22 mouse cellular contexts compared by ENCODE assay signal in genomic region chr5:3379252-3379651, GRCm38 (mm10).
"Had no signal": no experiment of that assay in that cellular context is flagged by ENCODE, and none has a peak within 500 bp of the region (broad histone marks: within the 10 kb centered on the region; RNA-seq: fewer than 3 reads in every experiment).

No protein-coding gene starts in this region.

- ATAC-seq: intestine, postnatal 0 days; lung, postnatal 0 days had no signal

- H3K27ac ChIP-seq: kidney, embryonic 15.5 days; limb, embryonic 12.5 days; limb, embryonic 15.5 days; liver, embryonic 15.5 days; macrophage; neural tube, embryonic 13.5 days; stomach, embryonic 15.5 days had no signal

- DNase-seq: kidney, adult 8-10 months; kidney, postnatal 10 days; kidney, postnatal 4 days; left cerebral cortex, postnatal 4 days; midbrain, embryonic 14.5 days; retina, postnatal 1 day; right cerebral cortex, postnatal 25 days; spleen, adult 18-20 months; thymus, adult 2 months; thymus, postnatal 14 days; thymus, postnatal 4 days had no signal

- H3K9me3 ChIP-seq: kidney, embryonic 15.5 days; limb, embryonic 12.5 days; limb, embryonic 15.5 days; liver, embryonic 15.5 days; neural tube, embryonic 13.5 days; stomach, embryonic 15.5 days had no signal

- H3K9ac ChIP-seq: kidney, embryonic 15.5 days; limb, embryonic 12.5 days; limb, embryonic 15.5 days; liver, embryonic 15.5 days; lung, embryonic 14.5 days; neural tube, embryonic 13.5 days; stomach, embryonic 15.5 days had no signal

- H3K4me1 ChIP-seq: neural tube, embryonic 13.5 days; stomach, embryonic 15.5 days had no signal

- H3K27me3 ChIP-seq: kidney, embryonic 15.5 days; limb, embryonic 12.5 days; limb, embryonic 15.5 days; liver, embryonic 15.5 days; neural tube, embryonic 13.5 days; stomach, embryonic 15.5 days had no signal

- H3K4me3 ChIP-seq: kidney, embryonic 15.5 days; limb, embryonic 12.5 days; limb, embryonic 15.5 days; liver, embryonic 15.5 days; myocyte; neural tube, embryonic 13.5 days; stomach, embryonic 15.5 days had no signal

- H3K36me3 ChIP-seq: kidney, embryonic 15.5 days; limb, embryonic 12.5 days; limb, embryonic 15.5 days; liver, embryonic 15.5 days; neural tube, embryonic 13.5 days; stomach, embryonic 15.5 days had no signal

- H3K4me2 ChIP-seq: kidney, embryonic 15.5 days; limb, embryonic 12.5 days; limb, embryonic 15.5 days; liver, embryonic 15.5 days; lung, embryonic 14.5 days; neural tube, embryonic 13.5 days; stomach, embryonic 15.5 days had no signal
